In the genomic region with DNA sequence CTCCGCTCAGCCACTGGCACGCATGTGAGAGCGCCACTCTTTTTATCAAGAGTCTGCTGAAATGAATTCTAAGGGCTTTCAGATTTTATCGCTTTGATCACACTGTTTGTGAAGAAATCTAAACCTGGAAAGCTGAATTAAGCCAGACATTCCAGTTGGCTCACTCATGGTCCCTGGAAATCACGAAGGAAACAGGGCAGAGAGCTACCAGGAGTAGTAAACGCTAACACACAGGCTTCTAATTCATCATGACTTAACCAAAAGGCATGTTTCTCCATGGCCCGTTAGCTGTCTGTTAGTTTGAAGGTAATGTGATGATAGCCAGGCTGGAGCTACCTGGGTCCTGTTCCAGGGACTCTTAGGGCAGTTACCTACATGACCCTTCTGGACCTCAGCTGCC, we compare ENCODE assay signal across 42 mouse cellular contexts. TPM values are rescaled to one million over a fixed set of nuclear protein-coding genes. Genes with fewer than 3 reads are reported as not detected.
A peak's percentile ranks its signal among the peaks of the same experiment; 100 is the strongest.
DNase-seq lines count a peak whose midpoint lies in the region; ATAC-seq and TF ChIP-seq lines count a peak whose summit lies in the region.
"Had no signal": no experiment of that assay in that cellular context is flagged by ENCODE, and none has a peak within 500 bp of the region (broad histone marks: within the 10 kb centered on the region; RNA-seq: fewer than 3 reads in every experiment).

No protein-coding gene starts in this region.

- TF ChIP-seq POLR2A in embryonic fibroblast, embryonic 13.5 days (IDR thresholded peaks at IDR 0.05; ENCODE audit: low read depth, low read length), result no peak

- 74% methylated on average over 7 of the region's 7 CpGs for WGBS in heart, embryonic 16.5 days

- no peak for TF ChIP-seq CTCF in embryonic fibroblast, embryonic 13.5 days (IDR thresholded peaks at IDR 0.05; ENCODE audit: borderline replicate concordance, insufficient read depth, low read length)

- DNase-seq in heart, postnatal 10 days, result no peak
- DNase-seq in 3134 (ENCODE audit: extremely low read depth, insufficient read length, low spot score) (peak; percentile 30), 3T3-L1 (ENCODE audit: low read depth, low spot score) (peak; percentile 76)
- no peak for DNase-seq in cerebellum, postnatal 36 days
- DNase-seq in layer of hippocampus, postnatal 36 days, result no peak
- DNase-seq: adrenal gland, adult 2 months; adrenal gland, postnatal 36 days; cerebellum, adult 18-20 months; cerebellum, postnatal 10 days; gastrocnemius, postnatal 36 days; kidney, adult 8-10 months; kidney, postnatal 4 days; lung, postnatal 36 days; midbrain, embryonic 14.5 days; right cerebral cortex, adult 18-20 months; spleen, adult 18-20 months; thymus, adult 2 months; thymus, postnatal 36 days had no signal

- no peak overlapping the region for H3K4me2 ChIP-seq in heart, embryonic 16.5 days (ENCODE audit: low read depth, low read length)
- H3K4me2 ChIP-seq: forebrain, embryonic 15.5 days; limb, embryonic 12.5 days; liver, embryonic 11.5 days had no signal

- H3K27ac ChIP-seq in heart, embryonic 16.5 days (ENCODE audit: low read length), result peak overlapping the region; percentile 37; the same call in 1 of the 2 replicates
- peak overlapping the region; percentile 98 for H3K27ac ChIP-seq in embryonic fibroblast, embryonic 13.5 days (ENCODE audit: insufficient read depth, low read length)
- H3K27ac ChIP-seq: forebrain, embryonic 15.5 days; kidney, postnatal 0 days; limb, embryonic 12.5 days had no signal

- ATAC-seq in heart, embryonic 16.5 days (replicated peaks; ENCODE audit: extremely low read depth, insufficient read depth, low FRiP score), result no peak
- ATAC-seq: activated CD4-positive, CD25-positive, alpha-beta regulatory T cell, adult 4 months; forebrain, embryonic 15.5 days had no signal

- peaks cover 15% of the 10 kb centered on the region for H3K4me1 ChIP-seq in heart, embryonic 16.5 days (ENCODE audit: control insufficient read depth, insufficient read depth, low read length)
- H3K4me1 ChIP-seq in embryonic fibroblast, embryonic 13.5 days (ENCODE audit: control insufficient read depth, insufficient read depth, low read length), result peaks cover 22% of the 10 kb centered on the region
- H3K4me1 ChIP-seq: megakaryocyte, embryonic 14.5 days had no signal

- H3K9ac ChIP-seq in heart, embryonic 16.5 days (ENCODE audit: low read length), result no peak overlapping the region
- H3K9ac ChIP-seq: forebrain, embryonic 15.5 days; limb, embryonic 12.5 days had no signal

- intact Hi-C loops in heart, postnatal 10 days (cut with DNase I), result no loop called here

- no peaks in the 10 kb centered on the region for H3K36me3 ChIP-seq in heart, embryonic 16.5 days (ENCODE audit: control insufficient read depth, insufficient read depth)
- H3K36me3 ChIP-seq: forebrain, embryonic 15.5 days; limb, embryonic 12.5 days had no signal

- no peak overlapping the region for H3K4me3 ChIP-seq in heart, embryonic 16.5 days (ENCODE audit: low read length)
- H3K4me3 ChIP-seq in embryonic fibroblast, embryonic 13.5 days (ENCODE audit: insufficient read depth, low read length), result no peak overlapping the region
- H3K4me3 ChIP-seq: forebrain, embryonic 15.5 days; limb, embryonic 12.5 days; megakaryocyte, embryonic 14.5 days had no signal

- no peaks in the 10 kb centered on the region for H3K27me3 ChIP-seq in heart, embryonic 16.5 days (ENCODE audit: control insufficient read depth, insufficient read depth, low read length)
- H3K27me3 ChIP-seq: forebrain, embryonic 15.5 days; limb, embryonic 12.5 days had no signal

- no peaks in the 10 kb centered on the region for H3K9me3 ChIP-seq in heart, embryonic 16.5 days (replicated peaks; ENCODE audit: control insufficient read depth, low read length)
- H3K9me3 ChIP-seq: forebrain, embryonic 15.5 days; limb, embryonic 12.5 days; megakaryocyte, embryonic 14.5 days had no signal

RNA-seq across cellular contexts. Expression of a gene that starts 0.9 kb away (rescaled TPM):
- polyA plus RNA-seq in heart, embryonic 16.5 days (2015; fragmentation: Nextera tagmentation; extraction: Ambion mirVana), result 9.1 and 12.3 TPM in 2 replicates
- total RNA-seq in heart, postnatal 10 days (2021), result 1 to 10 TPM; 1.2 to 1.8 TPM
- polyA plus RNA-seq in embryonic fibroblast, embryonic 13.5 days (2011; ENCODE audit: insufficient read length, low read depth, missing spikeins), result 110 and 116 TPM in 2 replicates
- total RNA-seq in layer of hippocampus, postnatal 36 days (2021), result under 1 TPM in 1 of 2 experiments, not detected in 1; 0.58 TPM
- total RNA-seq: gastrocnemius, postnatal 36 days; left cerebral cortex, postnatal 14 days had no signal
- polyA plus RNA-seq: activated CD4-positive, CD25-positive, alpha-beta regulatory T cell, adult 4 months had no signal

RNA-seq across cellular contexts. Expression of a gene that starts 3.9 kb away (rescaled TPM):
- polyA plus RNA-seq in heart, embryonic 16.5 days (2015; fragmentation: Nextera tagmentation; extraction: Ambion mirVana), result not detected in 2 replicates
- total RNA-seq in heart, postnatal 10 days (2021), result not detected
- not detected in 2 replicates for polyA plus RNA-seq in embryonic fibroblast, embryonic 13.5 days (2011; ENCODE audit: insufficient read length, low read depth, missing spikeins)
- total RNA-seq in layer of hippocampus, postnatal 36 days (2021), result not detected
- total RNA-seq: adrenal gland, adult 2 months; adrenal gland, postnatal 36 days; gastrocnemius, adult 18-20 months; gastrocnemius, postnatal 36 days; heart, adult 8-10 months; heart, postnatal 25 days; left cerebral cortex, postnatal 14 days; MEL; monocyte, adult 5-6 weeks had no signal
- polyA plus RNA-seq: activated CD4-positive, CD25-positive, alpha-beta regulatory T cell, adult 4 months; adrenal gland, adult 2 months; brain, embryonic 14.5 days; cortical plate, adult 2 months; embryonic facial prominence, embryonic 14.5 days; forebrain, embryonic 15.5 days; frontal cortex, adult 2 months; hindbrain, embryonic 11.5 days; hindbrain, embryonic 16.5 days; intestine, embryonic 14.5 days; kidney, postnatal 0 days; limb, embryonic 12.5 days; liver, embryonic 11.5 days; liver, embryonic 16.5 days; lung, embryonic 16.5 days; midbrain, embryonic 14.5 days; neural tube, embryonic 11.5 days; thymus, adult 2 months had no signal

RNA-seq across cellular contexts. Expression of a gene that starts 11.1 kb away (rescaled TPM):
- polyA plus RNA-seq in heart, embryonic 16.5 days (2015; fragmentation: Nextera tagmentation; extraction: Ambion mirVana), result 3.4 and 6.0 TPM in 2 replicates
- total RNA-seq in heart, postnatal 10 days (2021), result 1 to 10 TPM in 1 of 2 experiments, under 1 TPM in 1; 0.34 to 1.0 TPM
- 189 and 195 TPM in 2 replicates for polyA plus RNA-seq in embryonic fibroblast, embryonic 13.5 days (2011; ENCODE audit: insufficient read length, low read depth, missing spikeins)
- not detected for total RNA-seq in layer of hippocampus, postnatal 36 days (2021)
- total RNA-seq: gastrocnemius, postnatal 36 days; MEL; monocyte, adult 5-6 weeks had no signal
- polyA plus RNA-seq: activated CD4-positive, CD25-positive, alpha-beta regulatory T cell, adult 4 months; hindbrain, embryonic 11.5 days; limb, embryonic 12.5 days had no signal

RNA-seq across cellular contexts. Expression of a gene that starts 23.2 kb away (rescaled TPM):
- 3.3 and 5.0 TPM in 2 replicates for polyA plus RNA-seq in heart, embryonic 16.5 days (2015; fragmentation: Nextera tagmentation; extraction: Ambion mirVana)
- 1 to 10 TPM in 1 of 2 experiments, under 1 TPM in 1; 0.57 to 1.1 TPM for total RNA-seq in heart, postnatal 10 days (2021)
- 2.6 and 2.9 TPM in 2 replicates for polyA plus RNA-seq in embryonic fibroblast, embryonic 13.5 days (2011; ENCODE audit: insufficient read length, low read depth, missing spikeins)
- not detected for total RNA-seq in layer of hippocampus, postnatal 36 days (2021)
- total RNA-seq: MEL; monocyte, adult 5-6 weeks had no signal
- polyA plus RNA-seq: activated CD4-positive, CD25-positive, alpha-beta regulatory T cell, adult 4 months; cortical plate, adult 2 months; forebrain, embryonic 15.5 days; hindbrain, embryonic 11.5 days; limb, embryonic 12.5 days; liver, embryonic 11.5 days; midbrain, embryonic 14.5 days had no signal

Comparison
In these comparisons a context has a peak if more than half of its experiments do, and no peak if none do; other contexts are left out.
1. DNase-seq: peak in 3134 (single experiment) and 3T3-L1 (single experiment); none in heart, postnatal 10 days (0 of 2), cerebellum, postnatal 36 days (0 of 2) and layer of hippocampus, postnatal 36 days (0 of 2).